Mouse (Mus musculus) small intestine, adult 2 months (tissue): ENCODE measurements around the gene Tmtc3. TPM values are rescaled to one million over a fixed set of nuclear protein-coding genes. Genes with fewer than 3 reads are reported as not detected.
A peak's percentile ranks its signal among the peaks of the same experiment; 100 is the strongest.
"Not testable (repeated sequence)": the region's sequence is repeated elsewhere in the genome, so short reads cannot be mapped to it uniquely, and the experiment has no call there.

Experiments
- H3K27ac ChIP-seq: fragments of 200-500 bp; 2 replicates; pipeline ENCODE4 v1.5.1; 2012; ENCODE audit warnings: low read depth, low read length, control low read depth, inconsistent platforms; ENCODE audit not compliant: insufficient read depth
- H3K27me3 ChIP-seq: fragments of 200-500 bp; 2 replicates; pipeline ENCODE4 v1.6.1; 2012; ENCODE audit warnings: mild to moderate bottlenecking, moderate library complexity, low read length, inconsistent platforms; ENCODE audit not compliant: control insufficient read depth, insufficient read depth
- H3K36me3 ChIP-seq: fragments of 200-500 bp; 2 replicates; pipeline ENCODE4 v1.6.1; 2012; ENCODE audit warnings: mild to moderate bottlenecking, low read length, control low read depth, inconsistent platforms; ENCODE audit not compliant: control insufficient read depth, insufficient read depth
- H3K4me1 ChIP-seq: fragments of 200-500 bp; 2 replicates; pipeline ENCODE4 v1.6.1; 2012; ENCODE audit warnings: low read length, inconsistent platforms, mixed read lengths; ENCODE audit not compliant: control insufficient read depth, insufficient read depth, insufficient read length
- H3K4me3 ChIP-seq: fragments of 200-500 bp; 2 replicates; pipeline ENCODE4 v1.5.1; 2012; ENCODE audit warnings: low read depth, mild to moderate bottlenecking, control low read depth, inconsistent platforms, low read length, moderate library complexity
- CTCF ChIP-seq: fragments of 200-500 bp; IDR thresholded peaks from 2 replicates; pipeline ENCODE4 v1.5.1; 2012; ENCODE audit warnings: low read depth, mild to moderate bottlenecking, control low read depth, inconsistent platforms, low read length, moderate library complexity, mixed read lengths; ENCODE audit not compliant: insufficient replicate concordance, insufficient read length; ENCODE audit errors: extremely low read depth
- POLR2A ChIP-seq: fragments of 200-500 bp; IDR thresholded peaks from 2 replicates; pipeline ENCODE4 v1.6.1; 2012; ENCODE audit warnings: low read depth, mild to moderate bottlenecking, control low read depth, inconsistent platforms, low read length, moderate library complexity
- WGBS: fragments of 180-500 bp; shearing (Covaris S2); methylation state at CpG from one replicate; pipeline ENCODE4 v1.1.7; 2018; 5-methylcytosine and 5-hydroxymethylcytosine counted together
- polyA plus RNA-seq: library from polyadenylated mRNA; depleted of rRNA; stranded (reverse); fragments of >200 nt; gene quantifications from 2 replicates; pipeline ENCODE4 v1.2.3, GENCODE M21; 2012

Tmtc3 gene
- polyA plus RNA-seq, 1 experiment, result 1.6 TPM

GRCm38 (mm10) chr10:100491916-100492315 is 4.8 kb upstream of the Tmtc3 start:
- H3K4me3 ChIP-seq, result no peak overlapping the region
- WGBS, result 90% methylated on average over 7 of the region's 7 CpGs
- no peaks in the 10 kb centered on the region for H3K4me1 ChIP-seq
- TF ChIP-seq CTCF (no peak), POLR2A (no peak)
- peaks cover 3% of the 10 kb centered on the region for H3K36me3 ChIP-seq
- H3K27ac ChIP-seq, result no peak overlapping the region
- H3K27me3 ChIP-seq, result no peaks in the 10 kb centered on the region

- Histone ChIP-seq H3K4me1 (no peaks in the 10 kb centered on the region; the same call in 1 of the 2 replicates), H3K4me3 (peak overlapping the region; percentile 82), H3K27me3 (no peaks in the 10 kb centered on the region), H3K36me3 (peaks cover 1% of the 10 kb centered on the region; the same call in 1 of the 2 replicates), H3K27ac (peak overlapping the region; percentile 63)
- TF ChIP-seq POLR2A (no peak), CTCF (0 out of 2 replicates have a peak, but pooled peaks have one; percentile 1)
- WGBS, result 0% methylated on average over 13 of the region's 13 CpGs
Measured at GRCm38 (mm10) chr10:100486701-100487096, 451 bp downstream of the Tmtc3 start.

DNA sequence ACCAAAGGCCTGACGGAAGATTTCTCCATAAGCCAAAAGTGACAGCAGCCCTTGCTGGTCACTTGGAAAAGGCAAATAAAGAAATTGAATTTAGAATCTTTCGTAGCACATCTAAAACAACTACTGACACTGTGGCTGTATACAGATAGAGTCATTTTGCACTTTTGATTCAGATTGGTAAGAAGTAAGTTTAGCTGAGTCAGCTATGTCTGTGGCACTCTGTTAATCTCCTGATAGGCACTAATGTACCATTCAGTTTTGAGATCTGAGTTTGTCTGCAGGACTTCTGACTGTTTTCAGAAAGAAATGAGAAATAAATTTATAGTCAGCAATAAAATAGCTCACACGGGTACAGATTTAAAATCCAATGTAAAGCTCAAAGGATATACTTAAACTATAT is 7.6 kb downstream of the Tmtc3 start:
- TF ChIP-seq CTCF (no peak), POLR2A (no peak)
- no peak overlapping the region for H3K27ac ChIP-seq
- no peak overlapping the region for H3K4me3 ChIP-seq
- H3K4me1 ChIP-seq, result no peaks in the 10 kb centered on the region
- WGBS, result 91% methylated on average over 3 of the region's 3 CpGs
- H3K27me3 ChIP-seq, result no peaks in the 10 kb centered on the region
- peaks cover 9% of the 10 kb centered on the region for H3K36me3 ChIP-seq

DNA sequence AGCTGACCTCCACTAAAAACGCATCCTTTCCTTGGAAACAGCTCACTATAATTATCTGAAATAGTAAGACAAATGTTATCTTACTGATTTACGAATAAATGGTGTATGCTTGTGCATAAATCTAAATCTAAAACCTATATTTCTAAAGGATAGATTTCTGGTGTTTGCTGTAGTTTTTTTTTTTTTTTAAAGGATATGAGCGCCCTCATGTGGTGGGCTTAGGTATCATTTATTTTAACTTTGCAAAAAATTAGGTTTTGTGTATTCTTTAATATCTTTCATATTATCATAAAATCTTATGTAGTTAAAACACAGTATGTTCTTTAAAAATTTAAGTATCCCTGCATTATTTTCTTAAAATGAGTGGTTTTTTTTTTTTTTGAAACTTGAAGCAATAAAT is 12.1 kb downstream of the Tmtc3 start:
- Histone ChIP-seq H3K4me1 (no peaks in the 10 kb centered on the region), H3K27ac (no peak overlapping the region), H3K27me3 (no peaks in the 10 kb centered on the region), H3K36me3 (peaks cover 17% of the 10 kb centered on the region), H3K4me3 (no peak overlapping the region)
- TF ChIP-seq POLR2A (no peak), CTCF (no peak)
- 53% methylated on average over 3 of the region's 3 CpGs for WGBS

- TF ChIP-seq POLR2A (no peak), CTCF (no peak)
- no peaks in the 10 kb centered on the region for H3K27me3 ChIP-seq
- H3K4me3 ChIP-seq, result no peak overlapping the region
- no peak overlapping the region for H3K27ac ChIP-seq
- H3K4me1 ChIP-seq, result no peaks in the 10 kb centered on the region
- peaks cover 19% of the 10 kb centered on the region for H3K36me3 ChIP-seq
Measured at GRCm38 (mm10) chr10:100460515-100460914, 26.6 kb downstream of the Tmtc3 start.

DNA sequence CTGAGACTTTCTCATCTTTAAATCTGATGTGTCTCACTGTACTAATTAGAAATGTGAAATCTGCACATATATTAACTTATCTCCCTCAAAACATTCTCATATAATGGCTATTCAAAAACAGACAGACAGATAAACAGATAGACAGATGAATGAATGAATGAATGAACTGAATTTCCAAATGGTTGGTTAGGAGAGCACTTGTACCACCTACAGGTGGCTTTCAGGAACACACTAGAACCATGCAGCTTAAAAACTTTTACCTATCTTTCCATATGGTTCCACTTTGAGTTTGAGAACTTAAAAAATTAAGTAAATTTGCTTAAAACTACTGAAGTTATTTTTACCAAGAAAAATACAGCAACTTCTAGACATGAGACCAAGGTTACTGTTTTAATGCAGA is 37.8 kb downstream of the Tmtc3 start:
- H3K4me3 ChIP-seq, result no peak overlapping the region

DNA sequence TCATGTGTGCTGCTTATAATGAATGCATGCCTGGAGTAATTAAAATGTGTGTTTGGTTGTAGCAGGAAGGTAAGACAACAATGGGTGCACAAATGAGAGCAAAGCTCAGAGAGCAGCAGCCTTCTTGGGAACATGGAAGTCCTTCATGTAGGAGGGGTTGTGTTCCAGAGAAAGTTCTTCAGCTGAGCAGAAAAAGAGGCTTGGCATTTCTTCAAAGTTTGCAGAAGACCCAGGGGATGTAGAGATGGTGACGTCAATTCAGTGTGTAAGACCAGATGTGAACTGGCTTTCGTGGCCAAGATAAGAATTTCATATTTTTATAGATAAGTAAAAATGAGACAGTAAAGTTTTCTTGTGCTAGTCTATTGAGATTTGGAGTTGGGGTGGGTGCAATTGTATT is 59.6 kb downstream of the Tmtc3 start:
- no peak for TF ChIP-seq CTCF
- TF ChIP-seq POLR2A, result no peak
- Histone ChIP-seq H3K27ac (no peak overlapping the region), H3K4me3 (no peak overlapping the region), H3K36me3 (no peaks in the 10 kb centered on the region), H3K27me3 (no peaks in the 10 kb centered on the region), H3K4me1 (no peaks in the 10 kb centered on the region)
- 68% methylated on average over 2 of the region's 2 CpGs for WGBS

More for the DNA sequence above, 37.8 kb downstream of the Tmtc3 start:
- H3K27ac ChIP-seq, result no peak overlapping the region
- no peaks in the 10 kb centered on the region for H3K4me1 ChIP-seq
- no peak for TF ChIP-seq CTCF
- no peak for TF ChIP-seq POLR2A
- no peaks in the 10 kb centered on the region for H3K27me3 ChIP-seq
- H3K36me3 ChIP-seq, result peaks cover 12% of the 10 kb centered on the region

DNA sequence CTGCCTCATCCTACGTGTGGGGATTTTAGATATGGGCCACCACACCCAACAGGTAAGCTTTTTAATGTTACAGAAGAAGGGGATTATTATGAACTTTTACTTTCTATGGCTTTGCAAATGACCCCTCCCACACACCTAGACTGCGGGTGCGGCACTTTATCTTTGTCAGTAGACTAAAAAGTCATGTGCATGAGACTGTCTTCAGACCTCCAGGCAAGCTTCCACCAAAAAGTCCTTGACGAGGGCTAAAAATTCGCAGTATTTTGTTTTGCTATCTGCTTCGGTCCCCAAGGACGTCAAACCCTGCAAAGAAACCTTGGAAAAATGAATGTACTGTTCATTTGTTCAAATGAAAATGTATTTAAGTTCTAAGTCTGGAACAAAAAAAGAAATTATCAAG is 71.6 kb downstream of the Tmtc3 start:
- TF ChIP-seq CTCF, result no peak
- no peak for TF ChIP-seq POLR2A
- Histone ChIP-seq H3K36me3 (no peaks in the 10 kb centered on the region), H3K27me3 (no peaks in the 10 kb centered on the region), H3K4me3 (no peak overlapping the region), H3K4me1 (no peaks in the 10 kb centered on the region), H3K27ac (no peak overlapping the region)
- 77% methylated on average over 7 of the region's 7 CpGs for WGBS

GRCm38 (mm10) chr10:100402301-100402700 is 84.8 kb downstream of the Tmtc3 start:
- H3K4me1 ChIP-seq, H3K36me3 ChIP-seq, H3K27ac ChIP-seq, H3K4me3 ChIP-seq, H3K27me3 ChIP-seq: not testable (repeated sequence)
- WGBS, result 78% methylated on average over 6 of the region's 6 CpGs
